Mouse (Mus musculus) adipocyte (in vitro differentiated cells): Measurements from ENCODE around the gene Sptlc2.
"Not testable (repeated sequence)": the region's sequence is repeated elsewhere in the genome, so short reads cannot be mapped to it uniquely, and the experiment has no call there.

Experiments used
- DNase-seq: peaks from one replicate; pipeline ENCODE4 v3.0.0-alpha.2; 2016; ENCODE audit warnings: low spot score

The Sptlc2 gene

DNA sequence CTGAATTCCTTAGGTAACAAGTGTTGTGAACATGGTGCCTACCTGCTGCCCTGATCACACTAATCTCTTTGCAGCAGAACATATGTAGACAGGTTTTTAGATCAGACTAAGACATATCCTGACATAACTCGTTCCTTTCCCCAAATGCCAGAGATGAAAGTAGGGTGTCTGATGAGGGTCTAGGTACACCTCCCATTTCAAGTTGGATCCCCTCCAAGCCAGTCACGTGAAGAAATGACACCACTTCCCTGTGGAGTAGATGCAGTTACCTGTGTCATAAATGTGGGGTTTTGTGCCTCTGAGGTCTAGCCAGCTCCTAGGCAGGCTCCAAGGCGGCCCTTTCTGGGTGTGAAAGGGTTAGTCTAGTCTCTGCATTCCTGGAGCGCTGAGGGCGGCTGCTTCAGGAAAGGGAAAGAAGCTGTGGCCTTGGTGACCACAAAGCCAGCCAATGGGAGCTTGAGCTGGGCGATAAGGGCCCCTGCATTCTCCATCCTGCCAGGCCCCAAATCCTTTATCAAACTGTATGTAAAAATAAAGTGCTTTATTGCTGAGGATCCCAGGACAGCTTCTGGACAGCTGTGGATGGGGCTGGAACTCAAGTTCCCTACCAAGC lies 109.9 kb downstream of the Sptlc2 start:
- no peak for DNase-seq

DNA sequence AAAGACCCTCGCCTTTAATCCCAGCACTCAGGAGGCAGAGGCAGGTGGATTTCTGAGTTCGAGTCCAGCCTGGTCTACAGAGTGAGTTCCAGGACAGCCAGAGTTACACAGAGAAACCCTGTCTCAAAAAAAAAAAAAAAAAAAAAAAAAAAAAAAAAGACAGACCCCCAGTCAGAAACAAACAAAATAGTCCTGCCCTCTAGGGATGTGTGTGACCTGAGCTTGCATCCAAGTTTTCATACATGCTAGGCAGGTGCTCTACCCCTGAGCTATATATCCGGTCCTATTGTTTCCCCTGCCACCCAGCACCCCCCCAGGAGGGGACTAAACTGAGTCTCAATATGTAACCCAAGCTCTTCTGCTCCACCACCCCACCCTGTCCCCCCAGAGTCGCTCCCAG lies 110.9 kb downstream of the Sptlc2 start:
- DNase-seq = not testable (repeated sequence)

DNA sequence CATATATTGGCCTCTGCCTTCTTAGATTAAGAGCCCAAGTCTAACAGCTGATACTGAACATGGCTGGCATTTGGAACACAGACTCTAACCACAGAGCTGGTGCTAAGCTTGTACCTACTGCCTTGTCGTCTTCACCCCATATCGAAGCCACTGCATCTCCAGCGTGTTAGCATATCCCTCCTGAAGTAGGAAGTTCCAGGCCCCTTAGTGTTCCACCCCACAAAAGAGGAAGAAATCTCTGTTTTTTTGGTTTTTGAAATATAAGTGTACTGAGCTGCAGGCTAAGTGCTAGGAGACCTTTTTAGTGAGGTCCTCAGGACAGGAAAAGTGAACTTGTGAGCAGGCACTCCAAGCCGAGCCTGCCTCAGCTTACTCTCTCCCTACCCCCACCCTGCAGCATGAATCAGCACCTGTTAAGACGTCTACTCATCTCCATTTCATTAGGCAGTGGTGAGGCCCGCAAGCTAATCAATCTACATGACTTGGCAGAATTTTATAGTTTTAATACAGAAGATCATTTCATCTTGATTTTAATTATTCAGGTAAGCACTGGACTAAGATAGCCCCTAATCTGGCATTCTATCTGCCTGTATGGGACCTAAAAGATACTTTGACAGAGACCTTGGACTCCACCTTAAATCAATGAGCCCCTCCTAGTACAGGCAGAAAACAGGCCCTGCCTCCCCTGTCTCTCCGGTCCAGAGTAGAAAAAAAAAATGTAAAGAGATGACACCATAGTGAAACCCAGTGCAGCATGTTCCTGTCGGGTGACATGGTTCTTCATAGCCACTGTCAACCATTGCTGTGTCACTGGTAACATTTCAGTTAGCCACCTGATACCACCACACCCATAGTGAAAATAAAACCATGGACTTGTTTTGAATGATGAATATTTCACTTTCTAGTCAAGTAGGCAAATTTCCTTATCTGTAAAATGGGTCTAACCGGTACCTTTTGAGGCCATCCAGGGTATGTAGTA lies 113.0 kb downstream of the Sptlc2 start:
- no peak for DNase-seq

DNA sequence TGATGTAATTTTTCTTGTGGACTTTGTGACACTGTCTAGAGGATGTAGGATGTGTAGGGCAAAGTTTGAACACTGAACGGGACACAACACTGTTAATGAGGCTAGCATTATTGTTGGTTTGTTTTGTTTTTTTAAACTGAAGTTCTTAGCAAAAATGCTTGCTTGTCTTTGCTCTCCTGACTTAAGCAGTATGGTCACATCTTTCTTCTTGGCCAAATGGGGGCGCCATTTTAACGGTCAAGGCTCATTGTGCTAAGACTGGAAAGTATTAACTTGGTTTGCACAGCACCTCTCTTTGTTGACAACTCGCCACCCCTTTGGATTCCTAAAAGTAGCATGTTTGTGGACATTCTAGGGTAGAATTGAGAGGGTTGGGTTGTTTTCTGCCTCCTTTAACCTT lies 120.5 kb downstream of the Sptlc2 start:
- DNase-seq = peak; percentile 69

DNA sequence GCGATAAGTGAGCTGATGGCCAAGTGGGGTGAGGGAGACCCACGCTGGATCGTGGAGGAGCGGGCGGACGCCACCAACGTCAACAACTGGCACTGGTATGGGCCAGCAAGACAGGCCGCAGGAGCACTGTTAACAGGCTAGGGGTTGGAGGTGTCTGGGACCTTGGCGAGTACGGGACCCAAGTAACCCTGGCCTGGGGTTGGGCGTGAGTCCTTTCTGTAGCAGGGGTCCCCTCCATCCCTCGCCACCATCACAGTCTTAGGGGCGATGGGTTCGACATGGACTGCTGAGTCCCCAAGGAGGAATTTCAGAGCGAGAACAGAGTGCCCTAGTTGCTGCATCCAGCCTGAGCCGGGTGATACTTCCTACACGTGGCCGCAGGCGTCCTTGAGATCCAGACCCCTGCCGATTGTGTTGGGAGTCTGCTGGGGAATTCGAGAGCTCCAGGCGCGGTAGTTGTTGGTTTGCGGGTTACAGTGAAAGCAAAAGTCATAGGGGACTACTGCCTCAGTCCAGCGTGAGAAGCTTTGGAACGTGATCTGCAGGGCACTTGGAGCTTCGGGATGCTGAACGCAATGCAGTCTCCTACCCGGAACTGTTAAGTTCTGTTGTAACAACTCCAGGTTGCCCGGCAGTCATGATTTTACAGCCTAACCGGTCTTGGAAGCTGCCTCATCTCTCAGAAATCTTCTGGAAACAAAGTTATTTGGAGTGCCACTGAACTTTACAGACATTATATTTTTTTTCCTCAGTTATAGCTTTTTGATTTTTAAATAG lies 121.1 kb downstream of the Sptlc2 start:
- DNase-seq = no peak

DNA sequence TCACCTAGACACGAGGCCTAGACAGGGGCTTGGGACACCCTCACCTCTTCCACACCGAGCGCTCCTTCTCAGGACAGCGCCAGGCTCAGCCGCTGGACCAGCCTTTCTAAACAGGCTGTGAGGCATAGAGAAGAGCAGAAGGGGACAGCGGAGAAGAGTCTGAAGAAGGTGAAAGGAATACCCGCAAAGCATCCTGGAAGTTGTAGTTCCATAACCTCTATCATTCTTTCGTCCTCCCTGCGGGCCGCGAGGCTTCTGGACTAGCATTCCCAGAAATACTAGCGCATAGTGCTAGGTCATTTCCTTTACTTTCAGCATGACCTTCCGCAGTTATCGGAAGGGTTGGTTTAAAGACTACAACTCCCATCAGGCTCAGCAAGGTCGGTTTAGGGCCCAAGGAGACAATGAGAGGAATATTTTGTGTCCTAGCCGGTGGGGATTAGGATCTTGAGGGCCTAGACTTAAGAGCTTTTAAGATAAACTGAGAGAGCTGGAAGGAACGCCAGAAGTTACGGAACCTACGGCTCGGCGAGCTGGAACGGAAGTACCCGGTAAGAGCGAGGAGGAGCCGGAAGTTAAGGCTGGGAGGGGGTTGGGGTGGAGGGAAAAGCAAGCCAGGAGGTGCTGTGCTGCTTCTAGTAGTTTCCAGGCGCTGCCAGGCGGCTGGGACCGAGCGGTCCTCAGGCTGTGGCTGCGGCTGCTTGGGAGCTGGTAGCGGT lies 121.9 kb downstream of the Sptlc2 start, which contains the start of the genes Vipas39 and Ahsa1:
Vipas39 (minus strand) TSS at position 149 of the 719 bp plus-strand sequence.
Ahsa1 (plus strand) TSS at position 372 of the 719 bp plus-strand sequence.
- peak; percentile 97 for DNase-seq

DNA sequence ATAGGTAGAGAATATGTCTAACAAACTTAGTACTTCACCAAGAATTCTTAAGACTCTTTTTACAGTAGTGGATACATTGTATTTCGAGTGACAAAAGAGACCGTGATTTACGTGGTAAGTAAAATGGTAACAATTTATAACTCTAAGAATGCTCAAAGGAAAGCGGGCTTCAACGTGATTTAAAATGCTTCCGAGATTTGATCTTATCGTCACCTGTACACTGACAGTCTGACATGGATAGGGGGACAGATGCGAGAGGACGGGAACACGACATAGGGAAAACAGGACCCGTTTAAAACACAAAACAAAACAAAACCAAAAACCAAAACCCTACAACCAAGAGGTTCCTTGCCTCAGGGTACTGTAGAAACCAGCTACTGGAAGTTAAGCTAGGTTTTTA lies 122.7 kb downstream of the Sptlc2 start:
- no peak for DNase-seq

DNA sequence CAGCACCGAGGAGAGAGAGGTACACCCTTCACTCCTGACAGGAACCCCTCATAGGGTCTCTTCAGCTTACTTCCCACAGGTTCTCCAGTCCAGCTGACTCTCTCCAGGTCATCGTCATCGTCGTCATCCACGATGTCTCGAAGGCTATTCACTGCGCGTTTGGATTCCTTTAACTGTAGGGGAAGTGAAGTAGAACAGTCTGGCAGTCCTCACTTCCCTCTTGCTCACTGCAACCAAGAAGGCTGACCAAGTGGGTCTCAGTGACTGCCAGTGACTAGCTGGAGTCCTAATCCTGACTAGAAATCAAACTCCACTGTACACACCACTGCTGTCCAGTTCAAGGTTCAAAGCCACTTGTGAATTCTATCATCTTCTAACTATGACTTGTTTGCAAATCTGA lies 127.6 kb downstream of the Sptlc2 start:
- no peak for DNase-seq

DNA sequence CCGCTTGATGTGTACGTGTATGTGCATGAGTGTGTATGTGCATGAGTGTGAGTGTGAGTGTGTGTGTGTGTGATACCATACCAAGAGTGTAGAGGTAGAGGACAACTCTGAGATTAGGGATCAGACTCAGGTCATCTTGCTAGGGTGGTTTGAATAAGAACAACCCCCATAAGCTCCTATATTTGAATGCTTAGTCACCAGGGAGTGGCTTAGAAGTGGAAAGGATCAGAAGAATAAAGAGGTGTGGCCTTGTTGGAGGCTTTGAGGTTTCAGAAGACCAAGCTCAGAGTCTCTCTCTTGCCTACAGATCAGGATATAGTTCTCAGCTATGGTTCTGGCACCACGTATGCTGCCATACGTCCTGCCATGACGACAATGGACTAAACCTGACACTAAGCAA lies 131.5 kb downstream of the Sptlc2 start:
- DNase-seq = no peak
